Mouse (Mus musculus) lung, embryonic 16.5 days (tissue): ENCODE data around the gene Dct. TPM values are rescaled to one million over a fixed set of nuclear protein-coding genes. Genes with fewer than 3 reads are reported as not detected.

ENCODE experiments used
- polyA plus RNA-seq: library from polyadenylated mRNA; unstranded; fragments of >200 nt; fragmentation: Nextera tagmentation; extraction: Ambion mirVana; gene quantifications from 2 replicates; pipeline ENCODE4 v1.2.1, GENCODE M21; 2015

Gene Dct
- polyA plus RNA-seq, 1 experiment from 2014 or later = 0.79 TPM

Other genes starting within 250 kb of the Dct start
- gene Tgds, start 80.5 kb upstream of the Dct start, polyA plus RNA-seq = 32.8 and 35.9 TPM in 2 replicates
- gene Gpr180, start 84.9 kb upstream of the Dct start, polyA plus RNA-seq = 53.0 and 57.4 TPM in 2 replicates
- gene Sox21, start 184.8 kb upstream of the Dct start, polyA plus RNA-seq = 0.18 and 0.24 TPM in 2 replicates
- not detected in 2 replicates for gene Gm9376, start 214.7 kb upstream of the Dct start, polyA plus RNA-seq